Mouse (Mus musculus) midbrain, postnatal 0 days (tissue): ENCODE data around the gene Cox7a2. TPM values are rescaled to one million over a fixed set of nuclear protein-coding genes. Genes with fewer than 3 reads are reported as not detected.

Source experiments
- ATAC-seq: fragments of 200-750 bp; cut with Nextera tagmentation; 2 replicates; pipeline ENCODE4 v1.8.0; 2017; ENCODE audit warnings: moderate number of reproducible peaks, mild to moderate bottlenecking, moderate TSS enrichment, moderate library complexity; ENCODE audit not compliant: low FRiP score
- DNase-seq: peaks from one replicate; pipeline ENCODE4 v3.0.0-alpha.2; 2015; ENCODE audit warnings: low spot score
- H3K27ac ChIP-seq: fragments of 300-500 bp; sonication (generic); 2 replicates; pipeline ENCODE4 v1.5.1; 2014; ENCODE audit warnings: low read depth, mild to moderate bottlenecking, low read length, mixed read lengths
- H3K27me3 ChIP-seq: fragments of 300-500 bp; sonication (generic); 2 replicates; pipeline ENCODE4 v1.6.1; 2014; ENCODE audit warnings: low read length, control low read depth, mixed read lengths; ENCODE audit not compliant: insufficient read depth
- H3K36me3 ChIP-seq: fragments of 300-500 bp; sonication (generic); 2 replicates; pipeline ENCODE4 v1.6.1; 2014; ENCODE audit warnings: low read length, control low read depth, mixed read lengths; ENCODE audit not compliant: insufficient read depth
- H3K4me1 ChIP-seq: fragments of 300-500 bp; sonication (generic); 2 replicates; pipeline ENCODE4 v1.6.1; 2014; ENCODE audit warnings: mild to moderate bottlenecking, control low read depth, antibody characterized with exemption, low read length, mixed read lengths; ENCODE audit not compliant: insufficient read depth
- H3K4me2 ChIP-seq: fragments of 300-500 bp; sonication (generic); 2 replicates; pipeline ENCODE4 v1.6.1; 2014; ENCODE audit warnings: low read depth, mild to moderate bottlenecking, low read length, mixed read lengths; ENCODE audit not compliant: poor library complexity, severe bottlenecking
- H3K4me3 ChIP-seq: fragments of 300-500 bp; sonication (generic); 2 replicates; pipeline ENCODE4 v1.5.1; 2014; ENCODE audit warnings: low read depth, mild to moderate bottlenecking, low read length, moderate library complexity
- H3K9ac ChIP-seq: fragments of 300-500 bp; sonication (generic); replicated peaks from 2 replicates; pipeline ENCODE4 v1.6.1; 2014; ENCODE audit warnings: mild to moderate bottlenecking, low read length, moderate library complexity, mixed read lengths; ENCODE audit not compliant: poor library complexity, severe bottlenecking
- H3K9me3 ChIP-seq: fragments of 300-500 bp; sonication (generic); 2 replicates; pipeline ENCODE4 v1.6.1; 2016; ENCODE audit warnings: low read length, control low read depth
- CTCF ChIP-seq: IDR thresholded peaks from 2 replicates; pipeline ENCODE4 v1.5.1; 2016; ENCODE audit warnings: antibody characterized with exemption, mild to moderate bottlenecking
- WGBS: fragments of 180-500 bp; shearing (Covaris S2); extraction: QIAGEN DNeasy Blood & Tissue Kit; methylation state at CpG from one replicate; pipeline ENCODE4 v1.1.7; 2014; 5-methylcytosine and 5-hydroxymethylcytosine counted together
- polyA plus RNA-seq: library from polyadenylated mRNA; unstranded; fragments of >200 nt; fragmentation: Nextera tagmentation; extraction: Ambion mirVana; gene quantifications from 2 replicates; pipeline ENCODE4 v1.2.1, GENCODE M21; 2015
- total RNA-seq: library from RNA; depleted of rRNA; stranded (reverse); fragments of >200 nt; gene quantifications from 2 replicates; pipeline ENCODE4 v1.2.3, GENCODE M21; 2014

Cox7a2 gene
- total and polyA plus RNA-seq, 2 experiments from 2014 or later: 294 to 1,023 TPM

- ATAC-seq: no peak
- Histone ChIP-seq H3K4me2 (no peak overlapping the region), H3K27ac (no peak overlapping the region), H3K4me1 (no peaks in the 10 kb centered on the region), H3K9ac (no peak overlapping the region), H3K27me3 (no peaks in the 10 kb centered on the region), H3K9me3 (no peaks in the 10 kb centered on the region), H3K36me3 (no peaks in the 10 kb centered on the region), H3K4me3 (no peak overlapping the region)
- WGBS: 55% methylated on average over 3 of the region's 3 CpGs
- DNase-seq: no peak
- TF ChIP-seq CTCF: no peak
Observed at GRCm38 (mm10) chr9:79784439-79784838, 24.8 kb upstream of the Cox7a2 start.

DNA sequence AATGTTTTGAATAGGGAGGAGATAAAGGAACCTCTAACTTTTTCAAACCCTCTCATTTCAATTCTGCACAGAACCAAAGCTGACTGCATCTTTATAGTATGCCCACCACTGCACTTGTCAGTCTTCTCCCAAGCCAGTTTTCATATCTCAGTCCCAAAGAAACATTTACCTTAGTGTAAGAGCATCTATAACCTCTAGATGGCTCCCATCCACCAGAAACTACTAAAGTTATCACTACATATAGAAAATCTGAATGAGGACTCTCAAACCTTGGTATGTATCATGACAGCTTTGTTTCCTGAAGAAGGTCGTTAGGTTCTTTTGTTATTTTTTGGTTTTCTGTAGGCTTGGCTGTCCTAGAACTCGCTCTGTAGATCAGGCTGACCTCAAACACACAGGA, 19.7 kb upstream of the Cox7a2 start:
- H3K27ac ChIP-seq: no peak overlapping the region
- H3K4me3 ChIP-seq: no peak overlapping the region
- DNase-seq: peak; percentile 40
- no peak for ATAC-seq
- WGBS: 74% methylated on average over 2 of the region's 2 CpGs
- no peaks in the 10 kb centered on the region for H3K4me1 ChIP-seq
- no peak overlapping the region for H3K4me2 ChIP-seq
- TF ChIP-seq CTCF: peak; percentile 70
- H3K27me3 ChIP-seq: no peaks in the 10 kb centered on the region
- no peaks in the 10 kb centered on the region for H3K9me3 ChIP-seq
- no peak overlapping the region for H3K9ac ChIP-seq
- H3K36me3 ChIP-seq: peaks cover 6% of the 10 kb centered on the region; the same call in 1 of the 2 replicates

GRCm38 (mm10) chr9:79766991-79767545, 7.4 kb upstream of the Cox7a2 start:
- 93% methylated on average over 5 of the region's 5 CpGs for WGBS
- no peak overlapping the region for H3K27ac ChIP-seq
- ATAC-seq (no peak), DNase-seq (no peak)
- TF ChIP-seq CTCF: no peak
- no peaks in the 10 kb centered on the region for H3K9me3 ChIP-seq
- no peaks in the 10 kb centered on the region for H3K27me3 ChIP-seq
- H3K36me3 ChIP-seq: peaks cover 2% of the 10 kb centered on the region; the same call in 1 of the 2 replicates
- H3K4me1 ChIP-seq: no peaks in the 10 kb centered on the region
- no peak overlapping the region for H3K9ac ChIP-seq
- no peak overlapping the region for H3K4me3 ChIP-seq
- no peak overlapping the region for H3K4me2 ChIP-seq

GRCm38 (mm10) chr9:79765329-79765728, 5.7 kb upstream of the Cox7a2 start:
- WGBS: 92% methylated on average over 4 of the region's 4 CpGs

GRCm38 (mm10) chr9:79762519-79762918, 2.8 kb upstream of the Cox7a2 start:
- no peak overlapping the region for H3K9ac ChIP-seq
- 84% methylated on average over 6 of the region's 6 CpGs for WGBS
- TF ChIP-seq CTCF: no peak

More at GRCm38 (mm10) chr9:79765329-79765728, 5.7 kb upstream of the Cox7a2 start:
- no peak for DNase-seq
- no peak for ATAC-seq
- Histone ChIP-seq H3K36me3 (no peaks in the 10 kb centered on the region), H3K9me3 (no peaks in the 10 kb centered on the region), H3K4me1 (no peaks in the 10 kb centered on the region), H3K27me3 (no peaks in the 10 kb centered on the region), H3K27ac (no peak overlapping the region), H3K9ac (no peak overlapping the region), H3K4me2 (no peak overlapping the region), H3K4me3 (no peak overlapping the region)
- TF ChIP-seq CTCF: no peak

DNA sequence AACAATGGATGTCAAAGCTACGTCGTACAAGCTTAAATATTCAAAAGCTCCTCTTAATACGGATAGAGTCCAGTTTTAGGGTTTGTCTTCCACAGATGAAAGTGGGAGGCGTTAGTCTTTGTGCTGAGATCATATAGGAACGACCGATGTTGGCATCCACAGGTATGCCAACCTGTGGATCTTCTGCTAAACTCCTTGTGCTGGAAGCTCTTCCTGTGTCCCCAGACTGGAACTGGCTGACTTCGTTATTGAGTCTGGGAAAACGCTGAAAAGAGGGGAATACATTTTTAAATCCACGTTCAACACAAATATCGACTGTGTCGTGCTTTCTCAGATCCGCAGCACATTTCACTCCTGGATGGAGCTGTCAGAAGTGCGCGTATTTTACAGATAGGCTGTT, 398 bp upstream of the Cox7a2 start:
- Histone ChIP-seq H3K4me3 (peak overlapping the region; percentile 71), H3K27ac (peak overlapping the region; percentile 90), H3K9ac (peak overlapping the region; percentile 84), H3K4me1 (peaks cover 4% of the 10 kb centered on the region; the same call in 1 of the 2 replicates), H3K27me3 (no peaks in the 10 kb centered on the region), H3K4me2 (peak overlapping the region; percentile 67), H3K9me3 (no peaks in the 10 kb centered on the region), H3K36me3 (no peaks in the 10 kb centered on the region; the same call in 1 of the 2 replicates)
- peak; percentile 46 for DNase-seq
- 4% methylated on average over 14 of the region's 14 CpGs for WGBS
- peak; percentile 65 for ATAC-seq
- no peak for TF ChIP-seq CTCF

More at GRCm38 (mm10) chr9:79762519-79762918, 2.8 kb upstream of the Cox7a2 start:
- DNase-seq (no peak), ATAC-seq (no peak)
- Histone ChIP-seq H3K9me3 (no peaks in the 10 kb centered on the region), H3K36me3 (no peaks in the 10 kb centered on the region), H3K4me2 (no peak overlapping the region), H3K4me1 (peaks cover 4% of the 10 kb centered on the region; the same call in 1 of the 2 replicates), H3K27ac (no peak overlapping the region), H3K4me3 (no peak overlapping the region), H3K27me3 (no peaks in the 10 kb centered on the region)
